Mouse (Mus musculus): Measurements from ENCODE around the gene Neu2. TPM values are rescaled to one million over a fixed set of nuclear protein-coding genes. Genes with fewer than 3 reads are reported as not detected.
A peak's percentile ranks its signal among the peaks of the same experiment; 100 is the strongest.

Neu2 gene
- total and polyA plus RNA-seq, 3 experiments, result 0.27 TPM; not detected in 2

DNA sequence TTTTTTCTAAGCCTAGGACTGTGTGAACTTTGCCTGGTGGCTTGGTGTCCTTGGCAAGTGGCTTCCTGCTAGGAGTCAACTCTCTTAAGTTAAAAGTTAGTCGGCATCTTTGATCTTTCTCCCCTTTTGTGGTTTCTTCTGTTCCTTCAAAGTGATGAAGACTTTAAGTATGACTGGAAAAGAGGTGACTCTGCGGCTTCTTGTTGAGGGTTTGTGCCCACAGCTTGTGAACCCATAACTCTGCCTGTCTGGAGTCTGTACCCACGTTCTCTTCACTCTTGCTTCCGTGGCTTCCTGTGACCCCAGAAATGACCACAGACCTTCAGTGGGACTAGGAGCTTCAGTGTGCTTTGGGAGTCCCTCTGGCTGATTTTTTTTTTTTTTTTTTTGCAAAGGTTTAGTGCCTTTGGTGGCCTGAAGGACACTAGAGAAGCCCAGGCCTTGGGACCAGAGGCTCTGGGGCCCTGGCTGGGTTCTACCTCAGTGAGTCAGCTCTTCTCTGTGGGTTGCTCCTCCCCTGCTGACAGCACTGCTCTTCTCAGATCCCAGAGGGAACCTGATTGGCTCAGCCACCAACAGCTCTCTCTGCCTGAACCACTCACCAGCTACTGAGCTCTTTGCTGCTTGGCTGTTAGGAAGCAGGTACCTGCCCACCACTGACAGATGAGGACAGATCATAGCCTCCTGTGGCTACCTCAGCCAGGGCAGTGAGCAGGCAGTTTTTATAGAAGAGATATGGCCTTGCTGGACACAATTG lies 127.6 kb downstream of the Neu2 start:
- H3K36me3 ChIP-seq (ENCODE audit: control insufficient read depth, insufficient read depth, low read length), result no peaks in the 10 kb centered on the region
- H3K79me2 ChIP-seq (replicated peaks; ENCODE audit: control insufficient read depth, insufficient read depth, low read length), result no peaks in the 10 kb centered on the region
- intact Hi-C loops (cut with DNase I), result no loop called here
- H3K9ac ChIP-seq (ENCODE audit: low read depth, low read length), result no peak overlapping the region
- peaks cover 7% of the 10 kb centered on the region for H3K4me1 ChIP-seq (ENCODE audit: control insufficient read depth, insufficient read depth, low read length)
- no peak overlapping the region for H3K4me3 ChIP-seq
- peaks cover 2% of the 10 kb centered on the region; the same call in 1 of the 2 replicates for H3K27me3 ChIP-seq (ENCODE audit: control insufficient read depth, insufficient read depth, low read length)
- peak in 1 of 2 experiments; percentile 37 for DNase-seq
- no peak overlapping the region for H3K27ac ChIP-seq
- TF ChIP-seq CTCF (IDR thresholded peaks at IDR 0.05) (no peak), EP300 (IDR thresholded peaks at IDR 0.05; ENCODE audit: insufficient read depth, low read depth, low read length) (no peak), POLR2A (IDR thresholded peaks at IDR 0.05; ENCODE audit: insufficient read depth, low read depth, low read length) (no peak)
- 87% methylated on average over 4 of the region's 4 CpGs for WGBS

DNA sequence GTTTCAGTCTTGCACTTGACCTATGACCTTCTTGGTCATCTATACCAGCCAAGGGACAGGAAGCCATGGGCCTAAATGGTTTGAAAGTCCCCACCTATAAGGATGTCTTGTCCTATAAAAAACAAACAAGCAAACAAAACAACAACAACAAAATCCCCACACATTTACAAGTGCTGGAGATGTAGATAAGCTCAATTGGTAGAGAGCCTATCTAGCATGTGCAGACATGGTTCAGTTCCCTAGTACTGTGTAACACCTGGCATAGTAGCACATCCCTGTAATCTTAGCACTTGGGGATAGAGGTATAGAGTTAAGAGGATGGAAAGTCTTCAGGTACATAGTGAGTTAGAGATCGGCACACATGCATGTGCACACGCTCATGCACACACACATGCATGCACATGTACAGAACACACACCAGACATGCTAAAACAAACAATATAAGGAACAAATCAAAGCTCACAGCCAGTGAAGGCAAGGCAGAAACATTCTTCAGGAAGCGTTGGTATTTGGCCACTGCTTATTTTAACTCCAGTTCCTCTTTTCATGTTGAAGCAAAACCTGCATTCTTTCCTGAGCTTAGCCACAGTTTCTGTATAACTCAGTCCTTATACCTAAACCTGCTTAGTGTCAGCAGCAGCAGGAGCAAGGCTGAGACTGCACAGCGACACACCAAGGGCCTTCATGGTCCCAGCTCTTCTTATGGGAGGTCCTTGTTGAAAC lies 128.3 kb downstream of the Neu2 start:
- Histone ChIP-seq H3K4me1 (ENCODE audit: control insufficient read depth, insufficient read depth, low read length) (peaks cover 7% of the 10 kb centered on the region), H3K36me3 (ENCODE audit: control insufficient read depth, insufficient read depth, low read length) (no peaks in the 10 kb centered on the region), H3K27me3 (ENCODE audit: control insufficient read depth, insufficient read depth, low read length) (peaks cover 2% of the 10 kb centered on the region; the same call in 1 of the 2 replicates), H3K9ac (ENCODE audit: low read depth, low read length) (no peak overlapping the region), H3K4me3 (no peak overlapping the region), H3K79me2 (replicated peaks; ENCODE audit: control insufficient read depth, insufficient read depth, low read length) (no peaks in the 10 kb centered on the region), H3K27ac (no peak overlapping the region; the same call in 1 of the 2 replicates)
- TF ChIP-seq EP300 (IDR thresholded peaks at IDR 0.05; ENCODE audit: insufficient read depth, low read depth, low read length) (no peak), CTCF (IDR thresholded peaks at IDR 0.05) (no peak), POLR2A (IDR thresholded peaks at IDR 0.05; ENCODE audit: insufficient read depth, low read depth, low read length) (no peak)
- DNase-seq, result no peak
- 85% methylated on average over 4 of the region's 4 CpGs for WGBS
- intact Hi-C loops (cut with DNase I), result no loop called here

DNA sequence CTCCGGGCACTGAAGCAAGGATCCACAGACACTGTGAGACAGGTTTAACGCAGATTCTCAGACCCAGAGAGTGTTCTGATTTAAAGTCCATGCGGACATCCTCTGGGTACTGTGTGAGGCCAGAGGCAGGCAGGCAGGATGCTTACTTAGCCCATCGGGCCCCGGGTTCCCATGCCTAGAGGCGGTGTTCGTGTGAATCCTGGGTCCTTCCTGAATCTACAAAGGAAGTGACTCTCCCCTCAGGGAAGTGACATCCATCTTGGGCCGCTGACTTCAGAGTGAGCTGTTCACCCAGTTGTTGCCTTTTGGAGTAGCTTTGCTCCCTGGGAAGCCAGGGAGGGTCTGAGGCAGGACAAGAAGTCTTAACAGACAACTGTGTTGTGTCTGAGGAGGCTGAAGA lies 130.0 kb downstream of the Neu2 start:
- DNase-seq, result no peak
- peak overlapping the region; percentile 23; the same call in 1 of the 2 replicates for H3K4me3 ChIP-seq
- peak overlapping the region; percentile 84 for H3K27ac ChIP-seq
- TF ChIP-seq POLR2A (IDR thresholded peaks at IDR 0.05; ENCODE audit: insufficient read depth, low read depth, low read length), result no peak
- no peak for TF ChIP-seq EP300 (IDR thresholded peaks at IDR 0.05; ENCODE audit: insufficient read depth, low read depth, low read length)
- TF ChIP-seq CTCF (IDR thresholded peaks at IDR 0.05), result no peak
- no peaks in the 10 kb centered on the region for H3K36me3 ChIP-seq (ENCODE audit: control insufficient read depth, insufficient read depth, low read length)
- intact Hi-C loops (cut with DNase I), result no loop called here
- WGBS, result 52% methylated on average over 8 of the region's 8 CpGs
- peaks cover 2% of the 10 kb centered on the region; the same call in 1 of the 2 replicates for H3K27me3 ChIP-seq (ENCODE audit: control insufficient read depth, insufficient read depth, low read length)
- H3K79me2 ChIP-seq (replicated peaks; ENCODE audit: control insufficient read depth, insufficient read depth, low read length), result no peaks in the 10 kb centered on the region
- peaks cover 7% of the 10 kb centered on the region for H3K4me1 ChIP-seq (ENCODE audit: control insufficient read depth, insufficient read depth, low read length)
- H3K9ac ChIP-seq (ENCODE audit: low read depth, low read length), result no peak overlapping the region

DNA sequence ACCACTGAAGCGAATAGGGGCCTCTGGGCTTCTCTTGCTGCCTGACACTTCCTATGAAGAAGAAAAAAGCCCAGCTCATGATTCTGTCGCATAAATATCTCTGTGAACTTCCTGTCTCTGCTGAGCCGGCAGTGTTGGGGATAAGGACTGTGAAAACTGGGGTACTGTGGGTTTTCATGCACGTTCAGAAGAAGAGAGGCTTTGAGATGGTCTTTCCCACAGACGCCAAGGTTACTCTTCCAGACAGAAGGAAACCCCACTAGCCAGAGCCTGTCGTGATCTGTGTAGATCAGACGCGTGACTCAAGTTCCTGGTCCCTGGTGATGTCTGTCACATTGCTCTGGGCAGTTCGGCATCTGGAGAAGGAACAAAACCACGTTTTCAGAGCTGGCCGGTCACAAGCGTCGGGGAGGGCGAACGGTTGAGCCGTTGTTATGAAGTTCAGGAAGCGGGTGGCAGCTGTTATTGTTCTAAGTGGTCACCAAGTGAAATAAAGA lies 130.5 kb downstream of the Neu2 start:
- Histone ChIP-seq H3K4me1 (ENCODE audit: control insufficient read depth, insufficient read depth, low read length) (peaks cover 7% of the 10 kb centered on the region), H3K27ac (peak overlapping the region; percentile 84), H3K9ac (ENCODE audit: low read depth, low read length) (no peak overlapping the region), H3K27me3 (ENCODE audit: control insufficient read depth, insufficient read depth, low read length) (peaks cover 2% of the 10 kb centered on the region; the same call in 1 of the 2 replicates), H3K36me3 (ENCODE audit: control insufficient read depth, insufficient read depth, low read length) (no peaks in the 10 kb centered on the region), H3K79me2 (replicated peaks; ENCODE audit: control insufficient read depth, insufficient read depth, low read length) (no peaks in the 10 kb centered on the region), H3K4me3 (peak overlapping the region; percentile 23)
- WGBS, result 24% methylated on average over 17 of the region's 17 CpGs
- DNase-seq, result peak; percentile 52 to 75
- intact Hi-C loops (cut with DNase I), result no loop called here
- TF ChIP-seq CTCF (IDR thresholded peaks at IDR 0.05) (no peak), POLR2A (IDR thresholded peaks at IDR 0.05; ENCODE audit: insufficient read depth, low read depth, low read length) (0 out of 2 replicates have a peak, but pooled peaks have one; percentile 7), EP300 (IDR thresholded peaks at IDR 0.05; ENCODE audit: insufficient read depth, low read depth, low read length) (0 out of 2 replicates have a peak, but pooled peaks have one; percentile 27)

DNA sequence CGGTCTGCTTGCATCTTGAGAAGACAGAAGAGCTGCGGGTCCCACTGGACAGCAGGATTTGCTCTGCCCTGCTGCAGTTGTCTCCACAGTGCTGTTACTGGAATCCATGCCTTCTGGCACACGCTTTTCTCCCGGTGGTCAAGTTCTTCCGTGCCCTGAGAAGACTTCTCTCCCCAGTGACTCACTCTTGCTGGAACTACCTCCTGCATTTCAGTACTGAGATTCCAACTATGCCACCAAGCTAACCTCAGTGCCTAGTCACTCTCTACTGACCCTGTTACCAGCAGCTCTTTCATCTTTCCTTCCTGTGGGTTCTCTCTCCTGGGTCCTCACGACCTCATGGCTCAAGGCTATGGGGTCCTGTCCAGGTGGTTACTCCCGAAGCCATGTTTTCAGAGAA lies 133.3 kb downstream of the Neu2 start:
- Histone ChIP-seq H3K27ac (no peak overlapping the region), H3K27me3 (ENCODE audit: control insufficient read depth, insufficient read depth, low read length) (no peaks in the 10 kb centered on the region), H3K79me2 (replicated peaks; ENCODE audit: control insufficient read depth, insufficient read depth, low read length) (no peaks in the 10 kb centered on the region), H3K4me1 (ENCODE audit: control insufficient read depth, insufficient read depth, low read length) (peaks cover 9% of the 10 kb centered on the region), H3K9ac (ENCODE audit: low read depth, low read length) (no peak overlapping the region), H3K36me3 (ENCODE audit: control insufficient read depth, insufficient read depth, low read length) (no peaks in the 10 kb centered on the region), H3K4me3 (no peak overlapping the region)
- intact Hi-C loops (cut with DNase I), result no loop called here
- DNase-seq, result no peak
- WGBS, result 79% methylated on average over 7 of the region's 7 CpGs
- TF ChIP-seq CTCF (IDR thresholded peaks at IDR 0.05) (no peak), POLR2A (IDR thresholded peaks at IDR 0.05; ENCODE audit: insufficient read depth, low read depth, low read length) (no peak), EP300 (IDR thresholded peaks at IDR 0.05; ENCODE audit: insufficient read depth, low read depth, low read length) (no peak)
